ENCODE assay signal across 8 mouse cellular contexts in genomic region chr2:31435567-31435966, GRCm38 (mm10). TPM values are rescaled to one million over a fixed set of nuclear protein-coding genes. Genes with fewer than 3 reads are reported as not detected.
DNase-seq lines count a peak whose midpoint lies in the region; ATAC-seq and TF ChIP-seq lines count a peak whose summit lies in the region.

No protein-coding gene starts in this region.

- peak; percentile 59 for TF ChIP-seq CTCF in brain, embryonic 14.5 days (IDR thresholded peaks at IDR 0.05; ENCODE audit: borderline replicate concordance, extremely low read depth, insufficient read depth, insufficient read length)
- peak; percentile 61; the same call in 1 of the 2 replicates for TF ChIP-seq CTCF in testis, adult 2 months (IDR thresholded peaks at IDR 0.05; ENCODE audit: control insufficient read depth, insufficient read depth, insufficient replicate concordance, low read depth, low read length)

- no peak overlapping the region for H3K9ac ChIP-seq in intestine, embryonic 15.5 days
- no peak overlapping the region for H3K9ac ChIP-seq in lung, embryonic 16.5 days (ENCODE audit: low read length)

- H3K27ac ChIP-seq in intestine, embryonic 15.5 days: no peak overlapping the region
- H3K27ac ChIP-seq in lung, embryonic 16.5 days (ENCODE audit: low read length): no peak overlapping the region
- H3K27ac ChIP-seq in testis, adult 2 months (ENCODE audit: control insufficient read depth, insufficient read depth, low read depth, low read length): no peak overlapping the region

- H3K4me2 ChIP-seq in intestine, embryonic 15.5 days (replicated peaks): no peak overlapping the region
- H3K4me2 ChIP-seq in lung, embryonic 16.5 days (ENCODE audit: low read depth, low read length): no peak overlapping the region

- TF ChIP-seq POLR2A in brain, embryonic 14.5 days (IDR thresholded peaks at IDR 0.05; ENCODE audit: borderline replicate concordance, extremely low read depth, insufficient read depth, insufficient read length, poor library complexity, severe bottlenecking): no peak
- no peak for TF ChIP-seq POLR2A in testis, adult 2 months (IDR thresholded peaks at IDR 0.05; ENCODE audit: control insufficient read depth, low read depth, low read length)

- H3K27me3 ChIP-seq in intestine, embryonic 15.5 days (replicated peaks): no peaks in the 10 kb centered on the region
- H3K27me3 ChIP-seq in lung, embryonic 16.5 days (ENCODE audit: control insufficient read depth, insufficient read depth, low read depth, low read length): no peaks in the 10 kb centered on the region
- no peaks in the 10 kb centered on the region for H3K27me3 ChIP-seq in testis, adult 2 months (ENCODE audit: control insufficient read depth, insufficient read depth, low read length)

- peak; percentile 57 for DNase-seq in gastrocnemius, postnatal 10 days
- DNase-seq in gastrocnemius, postnatal 25 days: no peak
- DNase-seq in thymus, postnatal 14 days: peak; percentile 34
- DNase-seq in thymus, postnatal 0 days (ENCODE audit: low spot score): no peak
- DNase-seq in brain, embryonic 14.5 days (ENCODE audit: low read depth): peak; percentile 42

- 0 out of 2 replicates have a peak, but pooled peaks cover 2% of the 10 kb centered on the region for H3K4me1 ChIP-seq in intestine, embryonic 15.5 days (replicated peaks)
- no peaks in the 10 kb centered on the region for H3K4me1 ChIP-seq in lung, embryonic 16.5 days (replicated peaks; ENCODE audit: control insufficient read depth, insufficient read depth, low read length)
- H3K4me1 ChIP-seq in testis, adult 2 months (ENCODE audit: control insufficient read depth, insufficient read depth, low read length): no peaks in the 10 kb centered on the region

- no peaks in the 10 kb centered on the region for H3K36me3 ChIP-seq in intestine, embryonic 15.5 days
- H3K36me3 ChIP-seq in lung, embryonic 16.5 days (ENCODE audit: control insufficient read depth, insufficient read depth, low read length): no peaks in the 10 kb centered on the region
- no peaks in the 10 kb centered on the region for H3K36me3 ChIP-seq in testis, adult 2 months (ENCODE audit: control insufficient read depth, insufficient read depth, low read length)

- no peak overlapping the region for H3K4me3 ChIP-seq in intestine, embryonic 15.5 days (replicated peaks)
- no peak overlapping the region for H3K4me3 ChIP-seq in lung, embryonic 16.5 days (ENCODE audit: low read length)
- no peak overlapping the region for H3K4me3 ChIP-seq in testis, adult 2 months (ENCODE audit: control insufficient read depth, low read depth, low read length)

- peak; percentile 56; the same call in 1 of the 2 replicates for ATAC-seq in intestine, embryonic 15.5 days
- peak; percentile 51; the same call in 1 of the 2 replicates for ATAC-seq in lung, embryonic 16.5 days (ENCODE audit: low read depth)

- no peaks in the 10 kb centered on the region for H3K9me3 ChIP-seq in intestine, embryonic 15.5 days
- no peaks in the 10 kb centered on the region for H3K9me3 ChIP-seq in lung, embryonic 16.5 days (ENCODE audit: control insufficient read depth, low read length)

- 38% methylated on average over 6 of the region's 6 CpGs for WGBS in intestine, embryonic 15.5 days
- WGBS in lung, embryonic 16.5 days: 48% methylated on average over 6 of the region's 6 CpGs

RNA-seq across cellular contexts. Expression of gene Ass1, which starts 34.4 kb away (rescaled TPM):
- total RNA-seq in gastrocnemius, postnatal 10 days (2021): 1 to 10 TPM; 1.5 to 1.9 TPM
- 1 to 10 TPM; 2.0 to 2.7 TPM for total RNA-seq in gastrocnemius, postnatal 25 days (2021)
- polyA plus RNA-seq in thymus, postnatal 0 days (2015; fragmentation: Nextera tagmentation; extraction: Ambion mirVana): 23.9 and 24.1 TPM in 2 replicates
- 6.8 and 8.5 TPM in 2 replicates for polyA plus RNA-seq in brain, embryonic 14.5 days (2012; rRNA removed)
- 176 and 244 TPM in 2 replicates for polyA plus RNA-seq in intestine, embryonic 15.5 days (2015; fragmentation: Nextera tagmentation; extraction: Ambion mirVana)
- 72.0 and 91.8 TPM in 2 replicates for polyA plus RNA-seq in lung, embryonic 16.5 days (2015; fragmentation: Nextera tagmentation; extraction: Ambion mirVana)
- 34.6 and 39.8 TPM in 2 replicates for polyA plus RNA-seq in testis, adult 2 months (2012; rRNA removed)

Comparison
In these comparisons a context has a peak if more than half of its experiments do, and no peak if none do; other contexts are left out.
1. DNase-seq: peak in gastrocnemius, postnatal 10 days (single experiment), thymus, postnatal 14 days (single experiment) and brain, embryonic 14.5 days (single experiment); none in gastrocnemius, postnatal 25 days (single experiment) and thymus, postnatal 0 days (single experiment).